Mouse (Mus musculus) thymus, postnatal 10 days (tissue): ENCODE data around the gene Ccdc9b.
A peak's percentile ranks its signal among the peaks of the same experiment; 100 is the strongest.

ENCODE experiments used
- DNase-seq, 2 experiments: peaks; one replicate each; pipeline ENCODE4 v3.0.0; 2021; ENCODE audit warnings: low spot score in 2 of 2

Gene Ccdc9b

DNA sequence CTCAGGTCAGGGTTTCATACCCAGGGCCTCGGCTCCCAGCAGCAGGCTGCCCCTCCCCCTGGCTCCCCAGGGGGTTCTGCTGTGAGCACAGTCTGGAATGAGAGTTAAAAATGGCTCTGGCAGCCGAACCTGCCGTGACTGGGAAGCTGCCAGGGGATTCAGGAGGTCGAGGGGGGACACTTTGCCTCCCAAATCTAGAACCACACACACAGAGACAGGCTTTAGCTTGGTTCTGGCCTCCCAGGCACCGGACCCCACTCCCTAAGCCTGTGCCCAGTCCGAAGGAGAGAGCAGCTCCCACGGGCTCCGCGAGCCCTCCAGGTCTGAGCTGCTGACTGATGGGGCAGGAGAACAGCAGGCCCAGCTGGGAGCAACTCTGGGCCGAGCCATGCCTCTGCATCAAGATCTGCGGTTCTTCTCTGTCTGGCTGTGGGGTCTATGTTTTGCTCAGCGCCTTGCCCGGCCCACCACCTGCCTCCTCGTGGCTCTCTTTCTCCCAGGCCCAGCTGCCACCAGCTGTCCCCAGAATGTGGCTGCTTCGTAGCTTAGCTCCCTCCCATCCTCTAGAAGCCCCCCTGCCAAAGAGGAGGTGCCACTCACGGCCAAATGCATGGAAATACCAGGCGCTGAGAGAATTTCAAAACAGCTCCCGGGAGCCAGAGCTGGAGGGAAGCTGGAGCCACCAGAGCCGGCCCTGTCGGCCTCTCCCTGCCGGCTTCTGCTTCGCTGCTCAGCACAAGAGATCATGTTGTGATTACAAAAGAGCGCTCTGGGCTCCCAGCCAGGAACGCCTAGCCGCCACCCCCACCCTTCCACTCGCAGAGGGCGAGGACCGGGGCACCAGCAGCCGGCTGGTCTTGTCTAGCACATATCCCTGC lies at the start of gene Ccdc9b:
Ccdc9b (minus strand) TSS at position 756 of the 878 bp plus-strand sequence.
- peak in 1 of 2 experiments; percentile 38 for DNase-seq

DNA sequence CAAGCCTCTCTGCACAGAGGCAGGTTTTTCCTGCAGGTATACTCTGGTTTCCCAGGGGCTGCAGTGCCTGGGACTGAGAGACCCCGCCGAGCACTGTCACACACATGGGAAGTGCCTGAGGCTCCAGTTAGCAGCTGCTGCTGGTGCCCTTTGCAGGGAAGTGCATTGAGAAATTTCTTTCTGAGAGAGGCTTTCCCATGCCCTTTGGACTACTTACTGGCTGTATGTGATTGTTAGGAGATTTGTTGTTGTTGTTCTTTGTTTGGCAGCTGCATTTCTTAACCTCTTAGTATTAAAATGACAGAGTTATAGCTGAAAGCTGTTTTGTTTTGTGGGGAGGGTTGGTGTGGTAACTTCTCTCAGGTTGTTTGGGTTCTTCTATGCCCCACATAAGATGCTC lies 48.4 kb upstream of the Ccdc9b start:
- no peak for DNase-seq

DNA sequence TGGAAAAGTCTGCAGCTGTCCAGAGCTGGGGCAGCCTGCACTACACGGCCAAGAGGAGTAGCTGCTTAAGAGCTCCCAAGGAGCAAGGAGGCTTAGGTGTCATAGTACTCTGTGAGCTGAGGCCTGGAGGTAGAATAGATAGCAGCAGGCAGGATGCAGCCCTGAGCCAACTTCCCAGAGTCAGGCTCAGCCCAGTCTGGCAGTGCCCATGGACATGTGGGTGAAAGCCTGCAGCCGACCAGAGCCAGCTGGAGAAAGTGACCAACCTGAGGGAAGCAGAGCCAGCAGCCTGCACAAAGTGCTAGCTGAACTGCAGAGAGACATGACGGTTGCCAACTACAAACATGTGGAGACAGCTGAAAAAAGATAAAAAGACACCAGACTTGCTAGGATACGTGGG lies 44.4 kb upstream of the Ccdc9b start:
- no peak for DNase-seq

DNA sequence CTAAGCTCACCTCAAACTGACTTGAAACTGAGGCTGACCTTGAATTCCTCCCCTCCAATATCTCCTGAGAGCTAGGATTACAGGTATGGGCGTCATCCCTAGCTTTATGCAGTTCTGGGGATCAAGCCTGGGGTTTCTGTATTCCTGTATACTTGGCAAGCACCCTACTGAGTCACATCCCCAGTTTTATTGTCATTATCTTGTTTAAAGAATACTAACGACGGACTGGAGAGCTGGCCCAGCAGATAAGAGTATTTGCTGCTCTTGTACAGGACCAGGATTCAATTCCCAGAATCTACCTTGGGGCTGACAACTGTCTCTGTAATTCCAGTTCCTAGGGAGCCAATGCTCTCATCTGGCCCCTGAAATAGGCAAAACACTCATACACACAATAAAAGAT lies 43.3 kb upstream of the Ccdc9b start:
- DNase-seq: no peak

DNA sequence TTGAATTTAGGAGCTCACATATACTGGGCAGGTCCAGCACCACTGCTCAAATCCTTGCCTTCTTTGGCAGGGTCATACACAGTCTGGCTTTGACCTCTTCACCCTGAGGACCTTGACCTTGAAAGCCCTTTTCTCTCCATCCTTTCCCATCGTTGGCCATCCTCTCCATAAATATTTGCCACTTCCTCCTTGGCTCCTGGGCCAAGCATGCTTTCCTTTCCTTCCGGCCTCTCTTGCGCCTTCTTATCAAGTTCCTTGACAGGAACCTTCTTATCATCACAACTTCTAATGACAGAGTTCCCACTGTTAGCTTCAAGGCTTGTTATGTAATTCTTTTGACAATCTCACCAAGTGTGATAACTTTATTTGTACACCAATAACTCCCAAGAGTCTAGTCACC lies 42.7 kb upstream of the Ccdc9b start:
- no peak for DNase-seq

DNA sequence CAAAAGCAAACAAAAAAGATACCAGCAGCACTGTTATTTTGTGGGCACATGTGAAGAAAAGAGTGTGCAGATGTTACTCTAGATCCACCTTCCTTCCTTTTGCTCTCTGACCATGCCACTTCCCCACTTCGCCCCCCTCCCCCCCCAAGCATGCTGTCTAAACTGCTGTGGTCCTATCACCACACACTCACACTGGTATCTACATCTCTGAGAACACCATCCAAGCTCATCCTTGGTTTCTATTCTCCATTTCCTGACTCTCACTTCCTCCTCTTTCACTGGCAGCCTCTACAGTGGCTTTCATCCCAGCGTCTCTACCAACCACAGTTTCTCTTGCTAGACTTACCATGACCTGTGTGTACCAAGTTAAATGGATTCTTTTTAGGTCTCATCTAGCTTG lies 42.0 kb upstream of the Ccdc9b start:
- DNase-seq: no peak

DNA sequence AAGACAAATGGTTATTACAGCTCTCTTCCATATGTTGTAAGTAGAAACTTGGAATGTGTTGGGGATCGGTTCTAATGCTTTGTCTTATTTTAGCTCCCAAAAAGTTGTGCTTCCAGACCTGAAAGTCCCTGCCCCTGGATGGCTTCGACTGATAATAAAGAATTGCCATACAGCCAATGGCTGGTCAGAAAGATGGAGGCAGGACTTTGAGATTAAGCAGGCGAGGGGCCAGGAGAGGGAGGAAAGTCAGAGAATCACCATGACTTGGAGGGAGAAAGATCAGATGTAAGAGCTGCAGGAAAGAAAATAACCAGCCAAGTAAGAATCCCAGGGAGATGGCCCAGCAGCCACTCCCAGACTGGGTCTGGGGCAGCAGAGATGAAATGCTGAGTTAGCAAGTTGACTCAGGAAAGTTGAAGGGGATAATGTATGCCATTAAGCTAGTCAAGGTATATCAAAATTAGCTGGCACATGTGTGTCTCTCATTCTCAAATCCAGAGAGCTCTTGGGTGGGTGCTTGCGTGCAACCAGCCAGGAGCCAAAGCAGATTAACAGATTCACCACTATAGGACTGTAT lies 40.2 kb upstream of the Ccdc9b start:
- no peak for DNase-seq

DNA sequence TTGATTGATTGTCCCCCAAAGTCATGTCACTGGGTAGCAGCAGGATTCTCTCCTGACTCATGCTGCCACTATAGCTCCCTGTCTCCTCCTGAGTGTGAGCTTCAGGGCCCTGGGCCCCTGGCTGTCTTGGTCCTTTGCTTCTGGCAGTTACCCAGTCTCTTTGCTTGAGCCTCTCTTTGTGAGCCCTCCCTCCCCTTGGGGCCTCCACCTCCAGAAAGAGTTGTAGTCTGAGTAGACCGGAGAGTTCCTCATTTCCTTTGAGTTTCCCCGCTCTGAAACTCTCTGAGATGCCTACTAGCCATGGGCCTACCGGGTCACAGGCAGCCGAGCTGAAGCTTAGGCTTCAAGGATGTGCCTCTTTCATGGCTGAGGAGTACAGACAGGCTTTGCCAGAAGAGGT lies 31.2 kb upstream of the Ccdc9b start:
- no peak for DNase-seq

DNA sequence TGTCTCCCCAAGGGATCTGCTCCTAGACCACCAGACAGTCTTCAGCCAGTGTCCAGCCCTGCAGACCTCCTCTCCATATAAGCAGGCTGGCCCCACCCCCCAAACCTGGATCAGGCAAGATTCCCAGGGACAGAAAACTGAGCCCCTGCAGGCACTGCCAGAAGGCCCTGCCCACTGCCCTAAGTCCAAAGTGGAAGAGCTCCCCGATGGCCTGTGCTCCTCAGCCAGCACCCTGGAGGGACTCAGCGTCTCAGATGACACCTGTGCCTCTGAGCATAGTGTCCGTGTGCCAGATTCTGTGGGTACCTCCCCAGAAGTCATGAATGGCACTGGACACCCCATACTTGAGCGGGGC lies 29.8 kb upstream of the Ccdc9b start:
- no peak for DNase-seq

DNA sequence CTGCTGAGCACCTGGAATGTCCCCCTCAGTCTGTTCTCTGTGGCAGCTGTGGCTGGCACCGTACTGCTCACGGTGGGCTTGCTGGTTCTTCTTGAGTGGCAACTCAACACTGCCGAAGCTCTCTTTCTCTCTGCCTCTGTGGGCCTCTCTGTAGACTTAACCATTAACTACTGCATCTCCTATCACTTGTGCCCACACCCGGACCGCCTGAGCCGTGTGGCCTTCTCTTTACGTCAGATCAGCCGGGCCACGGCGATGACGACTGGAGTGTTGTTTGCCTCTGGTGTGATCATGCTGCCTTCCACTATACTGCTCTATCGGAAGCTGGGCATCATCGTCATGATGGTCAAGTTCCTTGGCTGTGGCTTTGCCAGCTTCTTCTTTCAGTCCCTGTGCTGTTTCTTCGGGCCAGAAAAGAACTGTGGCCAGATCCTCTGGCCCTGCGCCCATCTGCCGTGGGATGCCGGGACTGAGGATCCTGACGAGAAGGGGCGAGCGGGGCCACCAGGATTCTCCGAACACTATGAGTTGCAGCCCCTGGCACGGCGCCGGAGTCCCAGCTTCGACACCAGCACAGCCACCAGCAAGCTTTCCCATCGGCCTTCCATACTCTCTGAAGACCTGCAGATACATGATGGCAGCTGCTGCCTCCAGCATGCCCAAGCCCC lies 29.3 kb upstream of the Ccdc9b start:
- DNase-seq: no peak

DNA sequence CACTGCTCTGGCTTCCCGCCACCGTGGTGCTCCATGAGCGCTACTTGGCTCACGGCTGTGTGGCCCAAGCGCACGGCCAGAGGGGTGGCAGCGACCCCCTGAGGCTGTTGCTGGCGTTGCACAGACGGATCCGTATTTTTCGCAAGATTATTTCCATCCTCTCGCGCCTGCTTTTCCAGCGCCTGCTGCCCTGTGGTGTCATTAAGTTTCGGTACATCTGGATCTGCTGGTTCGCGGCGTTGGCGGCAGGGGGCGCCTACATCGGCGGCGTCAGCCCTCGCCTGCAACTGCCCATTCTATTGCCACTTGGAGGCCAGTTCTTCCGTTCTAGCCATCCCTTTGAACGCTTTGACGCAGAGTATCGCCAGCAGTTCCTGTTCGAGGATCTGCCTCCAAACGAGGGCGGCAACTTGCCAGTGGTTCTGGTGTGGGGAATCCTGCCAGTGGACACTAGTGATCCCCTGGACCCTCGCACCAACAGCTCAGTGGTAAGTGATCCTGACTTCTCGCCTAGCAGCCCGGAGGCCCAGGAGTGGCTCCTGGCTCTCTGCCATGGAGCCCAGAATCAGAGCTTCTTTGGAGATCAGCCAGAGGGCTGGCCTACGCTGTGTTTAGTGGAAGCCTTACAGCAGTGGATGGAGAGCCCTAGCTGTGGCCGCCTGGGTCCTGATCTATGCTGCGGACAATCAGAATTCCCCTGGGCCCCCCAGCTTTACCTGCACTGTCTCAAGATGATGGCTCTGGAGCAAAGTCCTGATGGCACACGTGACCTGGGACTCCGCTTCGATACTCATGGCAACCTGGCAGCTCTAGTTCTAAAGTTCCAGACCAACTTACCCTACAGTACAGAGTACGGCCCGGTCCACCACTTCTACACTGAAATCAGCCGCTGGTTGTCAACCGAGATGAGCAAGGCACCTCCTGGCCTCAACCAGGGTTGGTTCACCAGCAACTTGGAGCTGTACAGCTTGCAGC lies 28.4 kb upstream of the Ccdc9b start:
- DNase-seq: peak in 1 of 2 experiments; percentile 29

DNA sequence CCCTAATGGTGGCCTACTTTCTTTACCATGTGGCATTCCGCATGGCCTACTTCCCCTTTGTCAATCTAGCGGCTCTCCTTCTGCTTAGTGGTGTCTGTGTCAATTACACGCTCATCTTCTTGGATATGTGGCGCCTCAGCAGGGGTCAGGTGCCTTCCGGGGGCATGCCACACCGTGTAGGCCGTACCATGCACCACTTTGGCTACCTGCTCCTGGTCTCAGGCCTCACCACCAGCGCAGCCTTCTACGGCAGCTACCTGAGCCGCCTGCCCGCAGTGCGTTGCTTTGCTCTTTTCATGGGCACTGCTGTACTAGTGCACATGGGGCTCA lies 27.7 kb upstream of the Ccdc9b start:
- DNase-seq: no peak

DNA sequence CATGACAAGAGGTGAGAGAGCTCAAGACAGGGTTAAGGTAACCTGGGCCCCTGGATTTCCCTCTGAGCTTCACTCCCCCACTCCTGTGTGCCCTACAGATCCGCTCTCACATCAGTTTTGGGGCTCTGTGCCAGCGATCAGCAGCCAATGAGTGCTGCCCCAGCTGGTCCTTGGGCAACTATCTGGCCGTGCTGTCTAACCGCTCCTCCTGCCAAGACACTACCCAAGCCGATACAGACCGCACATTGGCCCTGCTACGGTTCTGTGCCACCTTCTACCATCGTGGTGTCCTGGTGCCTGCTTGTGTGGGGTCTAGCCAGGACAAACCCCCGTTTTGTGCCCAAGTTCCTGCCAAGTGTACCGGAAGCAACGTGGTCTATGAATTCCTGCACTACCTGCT lies 27.0 kb upstream of the Ccdc9b start:
- no peak for DNase-seq

DNA sequence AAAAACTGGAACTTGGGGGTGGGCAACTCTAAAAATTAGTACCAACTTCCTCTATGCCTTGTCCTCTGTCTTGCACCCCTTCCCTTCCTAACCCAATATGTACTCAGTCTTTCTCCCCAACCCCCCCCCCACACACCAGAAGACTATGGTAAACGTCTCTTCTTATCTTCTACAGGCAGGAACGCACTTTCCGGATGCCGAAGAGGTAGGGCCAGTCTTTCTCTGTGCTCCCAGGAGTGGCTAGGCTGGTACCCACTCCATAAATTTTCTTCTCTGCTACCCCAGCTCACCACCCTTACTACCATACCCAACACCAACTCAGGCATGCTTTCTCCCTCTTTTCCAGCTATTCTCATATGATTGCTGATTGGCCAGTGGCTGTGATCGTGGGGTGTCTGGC lies 24.1 kb upstream of the Ccdc9b start:
- no peak for DNase-seq

DNA sequence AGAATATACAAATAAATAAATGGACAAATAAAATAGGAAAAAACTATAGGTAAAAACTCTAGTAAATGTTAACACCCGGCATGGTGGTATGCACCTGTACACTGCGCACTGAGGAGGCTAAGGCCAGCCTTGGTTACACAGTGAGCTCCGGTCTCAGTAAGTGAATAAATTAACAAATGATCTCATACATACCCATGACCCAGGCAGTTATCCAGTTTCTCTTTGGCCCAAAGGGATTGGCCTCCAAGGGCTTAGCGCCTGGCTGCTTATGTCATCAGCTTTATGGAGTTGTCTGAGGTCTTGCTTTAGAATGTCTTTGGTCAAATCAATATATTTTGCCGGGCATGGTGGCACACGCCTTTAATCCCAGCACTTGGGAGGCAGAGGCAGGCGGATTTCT lies 21.2 kb upstream of the Ccdc9b start:
- no peak for DNase-seq

DNA sequence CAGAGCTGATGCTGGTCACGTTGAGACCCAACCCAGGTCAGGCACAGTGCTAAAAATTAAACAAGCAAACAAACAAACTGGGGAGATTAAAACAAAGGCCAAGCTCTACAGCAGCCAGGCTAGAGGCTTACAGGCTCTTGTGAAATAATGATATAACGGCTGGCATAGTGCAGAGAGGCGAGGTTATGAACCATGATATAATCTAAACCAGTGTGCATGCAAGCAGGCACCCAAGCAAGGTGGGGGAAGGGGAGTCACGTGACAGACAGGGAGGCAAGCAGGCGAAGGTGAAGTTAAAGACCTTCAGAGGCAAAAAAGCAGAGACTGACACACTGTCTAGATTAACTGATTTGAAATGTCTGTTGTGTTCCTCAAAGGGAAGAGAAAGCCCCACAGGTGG lies 20.6 kb upstream of the Ccdc9b start:
- DNase-seq: no peak

DNA sequence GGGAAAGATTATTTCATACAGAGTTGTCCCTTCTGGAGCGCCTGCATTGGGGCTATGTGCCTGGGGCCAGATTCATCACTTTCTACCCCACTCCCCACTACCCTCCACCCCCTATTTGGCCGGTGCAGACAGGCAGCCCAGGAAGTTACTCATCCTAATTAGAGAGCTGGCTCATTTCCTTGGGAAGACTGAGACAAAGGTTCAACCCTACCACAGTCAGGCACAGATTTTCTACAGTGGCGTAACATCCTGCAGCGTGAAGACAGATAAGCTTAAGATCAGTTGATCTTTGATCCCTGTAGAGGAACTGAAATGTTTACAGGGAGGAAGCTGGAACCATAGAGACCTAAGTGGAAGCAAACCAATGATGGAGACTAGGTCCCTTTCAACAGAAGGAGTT lies 19.8 kb upstream of the Ccdc9b start:
- DNase-seq: no peak

DNA sequence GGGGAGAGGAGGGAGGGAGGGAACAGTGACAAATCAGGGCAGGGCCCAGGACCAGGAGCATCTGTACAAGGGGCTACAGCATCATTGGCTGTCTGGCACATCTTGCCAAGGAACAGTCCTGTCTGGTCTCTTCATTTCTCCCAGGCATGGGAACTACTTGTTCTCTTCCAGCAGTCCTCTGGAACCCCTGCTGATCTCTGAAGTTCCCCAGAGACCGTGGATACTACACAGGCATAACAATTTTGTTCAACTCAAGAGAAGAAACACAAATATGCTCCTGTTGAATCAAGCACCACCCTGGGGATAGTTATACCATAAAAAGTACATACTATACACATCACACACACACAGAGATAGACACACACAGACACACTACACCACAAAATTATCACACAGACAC lies 18.7 kb upstream of the Ccdc9b start:
- no peak for DNase-seq

DNA sequence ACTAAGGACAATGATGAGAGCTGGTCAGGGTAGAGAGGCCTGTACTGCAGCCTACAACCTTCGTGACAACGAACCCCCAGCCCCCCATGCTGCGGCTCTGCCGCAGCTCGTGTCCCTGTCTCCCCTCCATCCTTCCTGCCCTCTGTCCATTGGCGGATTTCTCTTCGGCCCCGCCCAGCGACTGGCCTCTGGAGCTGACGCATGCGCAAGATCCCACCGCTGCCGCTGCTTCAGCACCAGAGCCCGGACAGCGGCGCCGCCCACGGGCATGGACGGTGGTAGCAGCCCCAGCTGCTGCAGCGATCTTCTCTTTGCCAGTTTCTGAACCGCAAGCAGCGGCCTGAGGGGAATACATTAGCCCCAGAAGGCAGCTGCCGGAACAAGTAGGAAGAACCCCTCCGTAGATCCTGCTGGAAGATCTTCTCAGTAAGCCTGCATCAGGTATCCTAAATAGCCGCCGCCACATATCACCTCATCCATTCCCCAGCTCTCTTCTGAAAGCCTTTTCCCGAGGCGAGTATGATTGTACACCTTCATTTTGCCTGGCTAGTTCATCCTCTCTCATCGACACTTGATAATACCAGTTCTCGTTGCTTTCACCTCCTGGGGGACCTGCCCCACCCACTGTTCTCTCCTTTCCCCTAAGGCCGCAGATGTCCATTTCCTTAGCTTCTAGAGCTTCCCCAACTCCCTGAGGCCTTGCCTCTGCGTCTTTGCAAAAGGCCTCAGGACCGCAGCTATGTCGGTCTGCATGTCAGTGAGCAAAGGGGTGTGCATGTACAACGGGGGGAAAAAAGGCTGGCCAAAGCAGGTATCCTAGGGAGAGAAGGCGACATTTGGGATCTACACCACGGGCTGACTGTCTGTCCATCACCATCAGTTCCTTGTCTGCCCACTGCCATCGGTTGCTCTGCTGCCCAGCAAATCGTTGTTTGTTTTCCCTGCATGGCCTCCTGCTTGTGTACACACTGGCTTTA lies 17.3 kb upstream of the Ccdc9b start, which contains the start of gene Disp2:
Disp2 (plus strand) TSS at position 216 of the 977 bp plus-strand sequence.
- DNase-seq: peak; percentile 57 to 77

DNA sequence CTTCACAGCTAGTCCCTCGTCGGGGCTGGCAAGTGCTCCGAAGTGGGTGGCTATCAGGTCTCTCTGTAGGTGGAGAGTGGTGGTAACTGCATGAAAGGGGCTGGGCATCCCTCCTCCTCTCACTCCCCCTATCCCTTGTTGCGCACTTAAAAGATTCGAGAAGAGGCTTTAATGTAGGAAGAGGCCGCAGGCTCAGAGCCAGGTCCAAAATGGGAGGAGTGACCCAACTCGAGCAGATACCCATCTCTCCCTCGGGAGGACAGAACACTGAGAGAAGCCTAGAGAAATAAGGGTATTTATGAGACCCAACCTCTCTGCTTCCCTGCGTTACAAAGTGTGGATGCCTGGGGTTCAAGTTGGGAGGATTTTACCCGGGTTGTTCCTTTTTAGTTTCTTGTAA lies 16.6 kb upstream of the Ccdc9b start:
- no peak for DNase-seq

DNA sequence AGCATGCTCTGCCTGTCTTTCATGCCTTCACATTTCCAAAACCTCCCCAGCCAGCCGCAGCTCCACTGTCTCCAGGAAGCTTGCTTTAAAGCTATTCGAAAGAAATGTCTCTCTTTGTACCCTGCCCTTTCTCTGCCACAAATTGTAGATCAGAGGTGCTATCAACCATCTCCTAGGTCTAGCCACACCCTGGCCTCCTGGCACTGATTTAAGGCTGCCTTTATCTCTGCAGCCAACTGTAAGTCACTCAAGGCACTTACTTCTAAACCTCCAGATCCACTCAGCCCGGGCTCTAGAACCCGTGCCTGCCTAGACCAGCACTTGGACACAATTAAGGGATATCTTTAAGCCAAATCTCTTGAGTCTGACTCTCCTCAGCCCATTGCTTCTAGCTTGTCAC lies 16.0 kb upstream of the Ccdc9b start:
- DNase-seq: no peak
